Mouse (Mus musculus) MEL (cell line): ENCODE data around the gene Nanos2. TPM values are rescaled to one million over a fixed set of nuclear protein-coding genes. Genes with fewer than 3 reads are reported as not detected.

Experiments used
- DNase-seq: peaks from one replicate; pipeline ENCODE4 v3.0.0; 2011; ENCODE audit warnings: low read depth, low spot score
- H3K27ac ChIP-seq: 2 replicates; pipeline ENCODE4 v1.5.1; 2012; ENCODE audit warnings: low read depth, mild to moderate bottlenecking, control low read depth, low read length, moderate library complexity; ENCODE audit not compliant: control insufficient read depth
- H3K27me3 ChIP-seq, 2 experiments: fragments of 150-350 bp in 1 of 2; sonication (generic) in 1 of 2; 2 replicates each; pipeline ENCODE4 v1.6.1; 2012; ENCODE audit warnings: low read length in 2 of 2, mild to moderate bottlenecking in 2 of 2, improper control_type of control experiment in 1 of 2, moderate library complexity in 1 of 2; ENCODE audit not compliant: insufficient read depth in 2 of 2, control insufficient read depth in 1 of 2
- H3K36me3 ChIP-seq, 2 experiments: 2 replicates each; pipeline ENCODE4 v1.6.1; 2012 to 2014; ENCODE audit warnings: low read length in 2 of 2, improper control_type of control experiment in 1 of 2, inconsistent platforms in 1 of 2, mild to moderate bottlenecking in 1 of 2; ENCODE audit not compliant: insufficient read depth in 2 of 2, control insufficient read depth in 1 of 2
- H3K4me1 ChIP-seq, 2 experiments: fragments of 150-350 bp in 1 of 2; sonication (generic) in 1 of 2; 2 replicates each; pipeline ENCODE4 v1.6.1; 2012; ENCODE audit warnings: low read length in 2 of 2, improper control_type of control experiment in 1 of 2, mild to moderate bottlenecking in 1 of 2; ENCODE audit not compliant: insufficient read depth in 2 of 2, control insufficient read depth in 1 of 2
- H3K4me3 ChIP-seq, 2 experiments: fragments of 150-350 bp in 1 of 2; sonication (generic) in 1 of 2; 2 replicates each; pipeline ENCODE4 v1.5.1; 2012; ENCODE audit warnings: low read depth in 2 of 2, low read length in 2 of 2, mild to moderate bottlenecking in 2 of 2, moderate library complexity in 2 of 2, control low read depth in 1 of 2, improper control_type of control experiment in 1 of 2; ENCODE audit not compliant: control insufficient read depth in 1 of 2, insufficient read depth in 1 of 2
- H3K79me2 ChIP-seq: 2 replicates; pipeline ENCODE4 v1.6.1; 2012; ENCODE audit warnings: mild to moderate bottlenecking, low read length, moderate library complexity; ENCODE audit not compliant: control insufficient read depth, poor library complexity, insufficient read depth
- H3K9ac ChIP-seq: 2 replicates; pipeline ENCODE4 v1.6.1; 2012; ENCODE audit warnings: low read depth, mild to moderate bottlenecking, control low read depth, low read length, moderate library complexity; ENCODE audit not compliant: control insufficient read depth, poor library complexity, severe bottlenecking
- H3K9me3 ChIP-seq: fragments of 150-350 bp; sonication (generic); replicated peaks from 2 replicates; pipeline ENCODE4 v1.6.1; 2012; ENCODE audit warnings: mild to moderate bottlenecking, low read length, improper control_type of control experiment, moderate library complexity; ENCODE audit not compliant: insufficient read depth
- BHLHE40 ChIP-seq: IDR thresholded peaks from 2 replicates; pipeline ENCODE4 v1.6.1; 2012; ENCODE audit warnings: low read depth, mild to moderate bottlenecking, inconsistent platforms, low read length, improper control_type of control experiment, borderline replicate concordance
- CHD1 ChIP-seq: IDR thresholded peaks from 2 replicates; pipeline ENCODE4 v1.6.1; 2012; ENCODE audit warnings: low read depth, mild to moderate bottlenecking, inconsistent platforms, low read length, improper control_type of control experiment
- E2F4 ChIP-seq: IDR thresholded peaks from 2 replicates; pipeline ENCODE4 v1.6.1; 2011; ENCODE audit warnings: low read depth, low read length, improper control_type of control experiment, borderline replicate concordance
- HCFC1 ChIP-seq: IDR thresholded peaks from 2 replicates; pipeline ENCODE4 v1.6.1; 2012; ENCODE audit warnings: low read depth, mild to moderate bottlenecking, inconsistent platforms, low read length, improper control_type of control experiment, moderate library complexity
- MAX ChIP-seq: IDR thresholded peaks from 2 replicates; pipeline ENCODE4 v1.6.1; 2011; ENCODE audit warnings: low read length, improper control_type of control experiment
- MEF2A ChIP-seq: IDR thresholded peaks from 2 replicates; pipeline ENCODE4 v1.6.1; 2014; ENCODE audit warnings: low read depth, mild to moderate bottlenecking, inconsistent platforms, low read length, improper control_type of control experiment; ENCODE audit not compliant: poor library complexity, insufficient replicate concordance, severe bottlenecking; ENCODE audit errors: extremely low read depth
- MXI1 ChIP-seq: IDR thresholded peaks from 2 replicates; pipeline ENCODE4 v1.6.1; 2011; ENCODE audit warnings: mild to moderate bottlenecking, low read depth, low read length, improper control_type of control experiment
- MYB ChIP-seq: IDR thresholded peaks from 2 replicates; pipeline ENCODE4 v1.6.1; 2011; ENCODE audit warnings: mild to moderate bottlenecking, low read depth, low read length, improper control_type of control experiment
- NELFE ChIP-seq: IDR thresholded peaks from 2 replicates; pipeline ENCODE4 v1.6.1; 2011; ENCODE audit warnings: low read depth, low read length, improper control_type of control experiment
- POLR2A ChIP-seq, 2 experiments: IDR thresholded peaks; 2 replicates each; pipeline ENCODE4 v1.6.1; 2011 to 2012; ENCODE audit warnings: low read length in 2 of 2, mild to moderate bottlenecking in 2 of 2, control low read depth in 1 of 2, improper control_type of control experiment in 1 of 2, low read depth in 1 of 2, moderate library complexity in 1 of 2; ENCODE audit not compliant: control insufficient read depth in 1 of 2, insufficient read depth in 1 of 2, poor library complexity in 1 of 2
- SIN3A ChIP-seq: IDR thresholded peaks from 2 replicates; pipeline ENCODE4 v1.6.1; 2012; ENCODE audit warnings: low read length, improper control_type of control experiment, inconsistent platforms
- TBP ChIP-seq: IDR thresholded peaks from 2 replicates; pipeline ENCODE4 v1.8.0; 2011; ENCODE audit warnings: low read depth, low read length, improper control_type of control experiment
- TCF12 ChIP-seq: IDR thresholded peaks from 2 replicates; pipeline ENCODE4 v1.6.1; 2014; ENCODE audit warnings: low read depth, mild to moderate bottlenecking, inconsistent platforms, low read length, improper control_type of control experiment, moderate library complexity
- UBTF ChIP-seq: IDR thresholded peaks from 2 replicates; pipeline ENCODE4 v1.6.1; 2012; ENCODE audit warnings: low read depth, mild to moderate bottlenecking, inconsistent platforms, low read length, improper control_type of control experiment, moderate library complexity, borderline replicate concordance; ENCODE audit not compliant: insufficient read depth
- ZKSCAN1 ChIP-seq: IDR thresholded peaks from 2 replicates; pipeline ENCODE4 v1.6.1; 2012; ENCODE audit warnings: low read depth, mild to moderate bottlenecking, inconsistent platforms, low read length, improper control_type of control experiment, moderate library complexity
- ZNF384 ChIP-seq: IDR thresholded peaks from 2 replicates; pipeline ENCODE4 v1.6.1; 2012; ENCODE audit warnings: low read depth, mild to moderate bottlenecking, inconsistent platforms, low read length, improper control_type of control experiment
- polyA plus RNA-seq, 2 experiments: library from polyadenylated mRNA; stranded (reverse) in 1 of 2; unstranded in 1 of 2; fragments of >175 nt in 1 of 2; fragments of >200 nt in 1 of 2; gene quantifications; 2 replicates each; pipeline versions ENCODE4 v1.2.1 to v1.2.4; 2012; ENCODE audit warnings: low replicate concordance in 2 of 2, low read depth in 1 of 2; ENCODE audit not compliant: insufficient read length in 2 of 2, insufficient read depth in 1 of 2, missing spikeins in 1 of 2
- total RNA-seq: library from RNA; depleted of rRNA; stranded (reverse); fragments of 300-350 nt; gene quantifications from 2 replicates; pipeline ENCODE4 v1.2.3, GENCODE M21; 2012

Gene Nanos2
- total and polyA plus RNA-seq, 3 experiments = not detected

DNA sequence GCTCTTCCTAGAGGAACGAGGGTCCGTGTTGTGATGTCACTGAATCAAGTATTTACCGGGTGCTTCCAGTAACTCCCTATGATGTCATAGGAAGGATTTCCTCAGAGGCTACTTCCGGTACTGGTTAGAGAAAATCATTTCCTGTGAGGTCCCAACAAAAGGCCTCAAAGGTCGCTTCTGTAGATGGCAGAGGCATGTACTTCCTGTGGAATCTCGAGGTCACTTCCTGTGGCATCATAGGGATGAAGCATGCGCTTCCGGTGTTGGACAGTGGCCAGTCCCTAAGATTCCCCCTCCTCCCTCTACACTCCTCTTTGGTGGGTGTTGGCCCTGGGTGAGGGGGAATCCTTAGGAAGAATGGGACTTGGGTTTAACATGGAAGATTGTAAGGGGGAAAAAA lies 27.8 kb upstream of the Nanos2 start:
- no peaks in the 10 kb centered on the region for H3K9me3 ChIP-seq
- no peak overlapping the region for H3K9ac ChIP-seq
- H3K36me3 ChIP-seq = peaks cover 0 to 2% of the 10 kb centered on the region in 2 experiments; a peak in 1 of 4 replicates
- H3K27ac ChIP-seq = no peak overlapping the region
- H3K4me3 ChIP-seq = no peak overlapping the region
- no peak for TF ChIP-seq ZKSCAN1
- peak; percentile 44; the same call in 1 of the 2 replicates for TF ChIP-seq HCFC1
- peaks cover 0 to 4% of the 10 kb centered on the region in 2 experiments; a peak in 3 of 4 replicates for H3K27me3 ChIP-seq
- peaks cover 1% of the 10 kb centered on the region; the same call in 1 of the 2 replicates for H3K79me2 ChIP-seq
- H3K4me1 ChIP-seq = peaks cover 0 to 17% of the 10 kb centered on the region in 2 experiments; a peak in 2 of 4 replicates
- no peak for DNase-seq

DNA sequence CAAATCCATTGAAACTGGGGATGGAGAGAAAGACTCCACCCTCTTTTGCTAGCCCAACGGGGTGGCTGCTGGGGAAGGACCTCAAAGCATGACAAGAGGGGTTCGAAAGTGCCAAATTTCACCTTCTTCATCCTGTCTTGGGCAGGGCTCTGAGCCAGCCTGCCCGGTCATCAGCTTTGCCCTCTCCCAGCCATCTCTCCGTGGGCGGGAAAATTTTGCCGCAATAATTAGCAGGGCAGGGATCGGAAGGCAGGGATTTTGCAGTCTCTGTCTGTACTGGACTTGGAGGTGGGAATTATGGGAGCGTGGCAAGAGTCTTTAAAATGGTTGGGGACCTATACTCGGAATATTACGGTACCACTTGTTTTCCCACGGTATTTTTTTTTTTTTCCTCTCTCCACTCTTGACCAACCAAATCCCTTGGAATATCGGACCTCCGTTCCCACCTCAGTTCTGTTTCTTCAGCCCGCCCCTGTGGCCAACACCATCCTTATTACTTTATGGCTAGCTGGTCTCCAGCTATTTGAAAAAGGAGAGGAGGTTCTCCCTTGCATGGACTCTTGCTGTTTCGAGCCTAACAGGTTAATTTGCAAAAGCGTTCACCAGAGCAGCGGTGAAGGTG lies 24.9 kb upstream of the Nanos2 start:
- Histone ChIP-seq H3K36me3 (no peaks in the 10 kb centered on the region), H3K27ac (no peak overlapping the region), H3K27me3 (peaks cover 8 to 10% of the 10 kb centered on the region in 2 experiments), H3K9ac (no peak overlapping the region), H3K79me2 (peaks cover 1% of the 10 kb centered on the region; the same call in 1 of the 2 replicates), H3K4me1 (peaks cover 0 to 8% of the 10 kb centered on the region in 2 experiments; a peak in 1 of 4 replicates), H3K9me3 (no peaks in the 10 kb centered on the region), H3K4me3 (no peak overlapping the region)
- DNase-seq = no peak
- no peak for TF ChIP-seq MYB
- peak; percentile 51; the same call in 1 of the 2 replicates for TF ChIP-seq MXI1
- TF ChIP-seq ZNF384 = peak; percentile 65
- TF ChIP-seq UBTF = no peak
- TF ChIP-seq BHLHE40 = no peak
- no peak for TF ChIP-seq TBP
- TF ChIP-seq MAX = no peak

DNA sequence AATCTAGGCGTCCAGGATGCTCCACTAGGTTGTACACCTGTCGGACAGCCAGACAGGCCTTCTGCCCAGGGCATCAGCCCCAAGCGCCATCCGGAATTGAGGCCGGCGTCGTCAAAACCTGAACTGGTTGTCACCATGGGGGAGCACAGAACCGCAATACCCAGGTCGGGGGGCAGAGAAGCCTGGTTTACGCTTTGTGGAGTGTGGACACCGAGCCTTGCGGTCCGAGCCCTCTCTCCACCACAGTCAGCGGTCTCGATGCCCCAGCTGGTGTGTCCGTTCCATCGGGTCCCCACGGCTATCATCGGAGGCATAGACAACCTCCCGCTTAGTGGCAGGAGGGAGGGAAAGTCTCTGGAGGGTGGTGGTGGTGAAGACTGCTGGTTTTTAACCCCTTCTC lies 24.4 kb upstream of the Nanos2 start:
- Histone ChIP-seq H3K36me3 (no peaks in the 10 kb centered on the region), H3K4me3 (no peak overlapping the region), H3K4me1 (0 out of 4 replicates have a peak, but pooled peaks cover 0 to 8% of the 10 kb centered on the region in 2 experiments)
- TF ChIP-seq MEF2A (no peak), POLR2A (IDR thresholded peaks at IDR 0.05; ENCODE audit: control insufficient read depth in 1 of 2, insufficient read depth in 1 of 2, low read depth in 1 of 2, low read length in 2 of 2, poor library complexity in 1 of 2) (no peak), TBP (no peak), E2F4 (no peak), NELFE (no peak), TCF12 (no peak), SIN3A (no peak), UBTF (no peak), CHD1 (no peak)
- TF ChIP-seq, all 39 proteins: peak for 0
- no peak overlapping the region for H3K27ac ChIP-seq
- H3K9ac ChIP-seq = no peak overlapping the region
- H3K79me2 ChIP-seq = peaks cover under 1% of the 10 kb centered on the region; the same call in 1 of the 2 replicates
- H3K27me3 ChIP-seq = peaks cover 8 to 13% of the 10 kb centered on the region in 2 experiments
- no peaks in the 10 kb centered on the region for H3K9me3 ChIP-seq
- no peak for DNase-seq
